Mouse (Mus musculus) skeletal muscle tissue, adult 2 months (tissue): Measurements from ENCODE around the gene Rnf43.

Source experiments
- DNase-seq: peaks from one replicate; pipeline ENCODE4 v3.0.0-alpha.2; 2012; ENCODE audit warnings: low read depth, low spot score

Gene Rnf43

DNA sequence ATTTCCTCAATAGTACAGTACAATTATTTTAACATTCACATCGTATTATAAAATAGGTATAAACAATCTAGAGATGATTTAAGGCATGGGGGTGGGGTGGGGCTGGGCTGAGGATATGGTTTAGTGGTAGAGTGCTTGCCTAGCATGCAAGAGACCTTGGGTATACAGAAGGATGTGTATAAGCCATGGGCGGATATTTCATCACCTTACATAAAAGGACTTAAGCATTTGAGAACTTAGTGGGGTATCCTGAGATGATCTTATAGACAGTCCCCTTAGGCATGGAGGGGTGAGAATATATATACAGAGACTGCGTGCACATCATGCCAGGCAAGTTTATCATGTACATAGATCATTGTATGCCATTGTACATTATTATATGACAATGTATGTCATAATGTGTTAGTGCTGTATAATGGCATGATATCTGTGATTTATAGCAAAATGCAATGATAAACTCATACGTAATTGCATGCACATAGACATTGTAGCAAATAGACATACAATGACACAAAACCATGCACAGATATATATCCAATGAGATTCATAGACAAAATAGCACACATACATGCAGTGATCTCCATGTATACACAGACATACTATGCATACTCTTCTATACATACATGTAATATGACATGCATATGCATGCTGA, 96.6 kb downstream of the Rnf43 start:
- no peak for DNase-seq

DNA sequence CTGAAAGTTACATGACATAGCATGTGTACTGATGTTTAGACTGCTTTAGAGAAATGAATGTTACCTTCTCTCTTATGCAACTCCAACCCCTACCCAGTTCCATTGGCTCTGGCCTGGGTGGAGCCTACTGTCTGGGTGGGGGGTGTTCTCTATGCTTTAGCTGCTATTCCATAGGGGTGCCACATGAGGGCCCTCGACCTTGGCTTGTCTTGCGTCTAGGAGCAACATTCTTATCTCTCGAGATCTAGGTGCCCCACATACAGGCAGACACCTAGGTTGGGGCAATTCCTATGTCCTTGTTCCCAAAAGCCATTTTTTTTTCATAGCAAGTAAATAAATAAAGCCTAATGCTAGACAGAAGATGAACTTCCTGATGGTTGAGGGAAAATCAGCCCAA, 97.1 kb downstream of the Rnf43 start:
- DNase-seq, result no peak

DNA sequence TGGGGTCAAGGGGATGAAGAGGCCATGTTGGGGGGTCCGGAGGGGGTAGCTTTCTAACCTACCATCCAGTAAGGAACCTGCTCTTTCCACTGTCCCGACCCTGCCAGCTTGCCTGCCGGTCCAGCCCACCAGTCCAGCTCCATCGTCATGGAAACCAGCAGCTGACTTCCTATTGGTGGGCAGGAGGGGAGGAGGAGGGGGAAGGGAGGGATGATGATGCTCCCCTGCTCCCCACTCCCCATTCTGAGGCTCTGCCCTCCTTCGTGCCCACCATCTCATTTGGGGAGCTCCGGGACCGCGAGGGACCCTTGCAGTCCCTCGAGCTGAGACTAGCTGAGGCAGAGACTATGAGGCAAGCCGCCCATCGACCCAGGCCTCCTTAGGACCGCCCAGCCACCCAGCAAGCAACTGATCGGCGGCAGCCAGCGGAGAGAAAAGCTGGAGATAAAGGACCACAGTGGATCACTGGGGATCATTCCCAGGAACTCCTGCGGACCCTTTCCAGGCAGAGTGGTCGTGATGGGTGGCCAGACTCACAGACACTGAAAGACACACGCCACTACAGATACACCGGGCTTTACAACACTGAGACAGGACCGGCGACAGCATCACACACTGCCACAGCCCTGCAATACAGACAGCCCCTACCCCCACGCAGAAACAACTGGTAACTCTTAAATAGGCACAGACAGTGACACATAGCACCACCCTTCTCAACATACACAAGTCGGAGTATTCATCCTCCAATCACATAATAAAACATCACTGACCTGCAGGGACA, 98.0 kb downstream of the Rnf43 start, which contains the start of gene Tspoap1:
TSS of gene Tspoap1 (plus strand) at position 241 of the 781 bp plus-strand sequence.
- no peak for DNase-seq

DNA sequence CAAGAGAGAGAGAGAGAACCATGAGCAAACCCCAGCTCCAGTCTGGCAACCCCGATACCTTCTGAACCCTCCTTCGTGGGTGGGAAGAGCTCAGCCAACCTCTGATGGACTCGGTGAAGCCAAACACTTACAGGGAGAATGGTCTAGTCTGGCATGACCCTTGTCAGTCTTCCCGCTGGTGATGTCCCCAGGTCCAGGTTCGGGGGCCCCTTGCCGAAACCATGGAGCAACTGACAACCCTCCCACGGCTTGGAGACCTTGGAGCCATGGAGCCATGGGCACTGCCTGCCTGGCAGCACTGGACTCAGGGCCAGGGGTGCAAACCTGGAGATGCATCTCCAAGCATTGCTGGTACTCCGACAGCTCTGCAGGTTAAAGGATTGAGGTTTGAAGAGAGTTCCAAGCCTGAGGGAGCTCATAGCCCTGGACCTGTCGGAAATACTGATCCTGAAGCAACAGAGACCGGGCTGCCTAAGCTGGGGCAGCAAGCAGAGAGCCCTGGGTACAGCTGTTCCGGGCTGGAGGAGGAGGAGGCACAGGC, 98.7 kb downstream of the Rnf43 start:
- DNase-seq, result no peak

DNA sequence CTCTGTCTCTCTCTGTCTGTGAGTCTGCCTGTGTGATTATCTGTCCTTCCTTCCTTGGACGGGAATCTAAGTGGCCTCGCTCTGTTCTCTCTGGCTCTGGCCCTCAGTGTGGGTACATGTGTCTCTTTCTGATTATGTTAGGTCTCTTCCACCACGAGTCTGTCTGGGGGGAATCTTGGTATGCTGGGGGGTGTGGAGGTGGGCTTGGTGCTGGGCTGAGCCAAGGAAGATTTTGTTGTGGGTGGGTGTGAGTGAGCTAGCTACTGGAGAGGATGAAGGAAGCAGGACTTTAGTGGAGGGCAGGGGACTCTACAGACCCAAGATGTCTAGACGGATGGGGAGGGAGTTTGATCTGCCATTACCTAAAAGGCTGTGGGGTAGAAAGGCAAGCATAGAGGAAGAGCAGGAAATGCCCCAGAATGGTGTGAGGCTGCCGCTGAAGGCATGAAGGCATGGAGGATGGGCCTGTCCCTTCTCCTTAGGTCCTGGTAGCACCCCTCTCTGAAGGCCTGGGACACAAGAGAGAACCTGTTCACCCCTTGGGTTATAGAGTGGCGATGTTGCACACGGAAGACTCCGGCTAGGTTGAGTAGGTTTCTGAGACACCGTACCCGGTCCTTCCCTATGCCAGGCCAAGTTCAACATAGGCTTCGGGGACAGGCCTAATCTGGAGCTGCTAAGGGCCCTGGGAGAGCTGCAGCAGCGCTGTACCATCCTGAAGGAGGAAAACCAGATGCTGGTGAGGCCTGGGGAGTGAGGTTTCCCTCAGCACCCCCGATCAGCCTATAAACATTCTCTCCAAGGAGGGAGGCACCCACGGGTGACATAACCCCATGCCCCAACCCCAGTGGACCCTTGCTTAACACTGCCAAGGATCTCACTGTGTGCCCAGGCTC, 99.5 kb downstream of the Rnf43 start:
- DNase-seq, result no peak

DNA sequence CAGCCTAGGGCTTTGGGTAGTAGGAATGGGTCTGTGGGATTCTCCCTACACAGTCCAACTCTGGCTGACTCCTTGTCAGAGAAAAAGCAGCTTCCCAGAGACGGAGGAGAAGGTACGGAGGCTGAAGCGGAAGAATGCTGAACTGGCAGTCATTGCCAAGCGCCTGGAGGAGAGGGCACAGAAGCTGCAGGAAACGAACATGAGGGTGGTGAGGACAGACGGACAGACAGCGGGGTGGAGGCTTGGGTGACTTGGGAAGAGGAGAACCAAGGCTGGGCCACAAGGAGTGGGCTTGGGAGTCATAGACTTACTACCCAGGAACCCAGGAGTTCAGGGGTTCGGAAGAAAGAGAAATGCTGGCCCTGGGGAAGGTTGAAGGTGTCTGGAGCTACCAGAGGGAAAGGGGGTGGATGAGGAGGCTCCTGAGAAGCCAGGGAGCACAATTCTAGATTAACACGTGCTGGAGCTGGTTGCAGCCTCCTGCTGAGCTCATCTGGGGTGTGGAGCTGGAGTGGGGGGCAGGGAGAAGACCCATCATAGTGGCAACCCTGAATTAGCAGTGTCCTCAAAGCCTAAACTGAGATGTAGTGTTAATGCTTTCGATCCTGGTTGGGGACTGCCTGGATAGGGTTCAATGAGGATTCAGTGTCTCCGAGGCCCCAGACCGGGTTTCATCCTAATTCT, 100.3 kb downstream of the Rnf43 start:
- no peak for DNase-seq

DNA sequence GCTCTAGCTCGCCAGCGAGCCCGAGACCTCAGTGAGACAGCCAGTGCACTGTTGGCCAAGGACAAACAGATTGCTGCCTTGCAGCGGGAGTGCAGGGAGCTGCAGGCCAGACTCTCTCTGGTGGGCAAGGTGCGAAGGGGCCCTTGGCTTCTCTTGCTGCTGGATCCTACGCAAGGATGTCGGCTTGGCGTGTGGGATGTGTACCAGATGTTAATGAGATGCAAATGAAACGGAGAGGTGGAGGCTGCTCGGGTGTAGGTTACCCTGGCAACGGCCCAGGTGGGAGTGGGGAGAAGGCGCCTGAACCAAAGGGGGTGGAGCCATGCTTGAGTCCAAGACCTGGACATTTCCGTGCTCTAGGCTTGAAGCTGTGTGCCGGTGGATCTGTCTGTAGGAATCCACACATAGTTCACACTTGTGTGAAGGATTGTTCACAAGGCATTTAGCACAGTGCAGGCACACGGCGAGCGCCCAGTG, 101.0 kb downstream of the Rnf43 start:
- no peak for DNase-seq

DNA sequence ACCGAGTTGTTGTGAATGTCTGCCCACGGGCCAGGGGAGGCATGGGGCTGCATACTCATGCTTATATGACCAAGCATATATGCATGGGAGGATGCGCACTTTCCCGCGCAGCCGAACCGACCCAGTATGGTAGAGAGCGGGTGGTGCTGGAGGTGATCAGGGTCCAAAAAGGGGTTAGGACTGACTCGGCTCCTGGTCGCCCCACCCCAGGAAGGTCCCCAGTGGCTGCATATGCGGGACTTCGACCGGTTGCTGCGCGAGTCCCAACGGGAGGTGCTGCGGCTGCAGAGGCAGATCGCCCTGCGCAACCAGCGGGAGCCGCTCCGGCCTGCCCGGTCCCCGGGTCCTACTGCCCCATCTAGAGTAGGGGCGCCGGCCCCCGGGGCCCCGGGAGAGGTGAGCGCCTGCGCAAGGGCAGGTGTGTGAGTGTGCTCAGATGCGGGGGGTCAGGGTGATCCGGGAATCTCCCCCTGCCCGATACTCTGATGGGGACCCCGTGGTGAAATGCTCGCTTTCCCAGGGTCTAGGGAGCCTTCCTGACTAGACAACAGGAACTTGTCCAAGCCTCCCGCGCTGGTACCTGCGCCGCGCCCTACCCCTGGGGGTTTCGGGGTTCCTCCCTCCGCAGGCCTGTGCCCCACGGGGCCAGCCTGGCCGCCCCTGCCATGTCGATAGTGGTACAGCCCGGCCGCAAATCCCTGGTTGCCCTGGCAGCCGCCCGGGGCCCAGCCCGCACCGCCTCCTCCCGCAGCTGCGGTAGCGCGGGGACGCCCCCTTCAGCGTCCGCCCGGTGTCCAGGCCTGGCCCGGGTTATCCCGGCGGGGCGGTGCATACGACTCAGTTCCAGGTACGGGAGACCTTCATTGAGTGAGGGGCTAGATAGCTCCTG, 101.7 kb downstream of the Rnf43 start:
- DNase-seq, result no peak

DNA sequence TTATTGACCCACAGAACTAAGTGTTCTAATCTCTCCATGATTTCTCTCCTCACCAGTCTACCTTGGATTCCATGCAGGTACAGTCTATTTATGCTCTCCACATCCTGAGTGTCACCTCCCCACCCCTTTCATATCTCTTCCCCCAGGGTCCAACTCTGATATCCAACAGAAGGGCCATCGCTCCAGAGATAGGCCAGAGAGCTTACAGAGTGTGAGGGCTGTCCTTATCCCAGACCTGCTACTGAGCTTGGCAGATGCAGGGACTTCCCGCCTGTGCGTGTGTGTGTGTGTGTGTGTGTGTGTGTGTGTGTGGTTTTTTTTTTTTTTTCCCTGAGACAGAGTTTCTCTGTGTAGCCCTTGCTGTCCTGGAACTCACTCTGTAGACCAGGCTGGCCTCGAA, 106.2 kb downstream of the Rnf43 start:
- no peak for DNase-seq

DNA sequence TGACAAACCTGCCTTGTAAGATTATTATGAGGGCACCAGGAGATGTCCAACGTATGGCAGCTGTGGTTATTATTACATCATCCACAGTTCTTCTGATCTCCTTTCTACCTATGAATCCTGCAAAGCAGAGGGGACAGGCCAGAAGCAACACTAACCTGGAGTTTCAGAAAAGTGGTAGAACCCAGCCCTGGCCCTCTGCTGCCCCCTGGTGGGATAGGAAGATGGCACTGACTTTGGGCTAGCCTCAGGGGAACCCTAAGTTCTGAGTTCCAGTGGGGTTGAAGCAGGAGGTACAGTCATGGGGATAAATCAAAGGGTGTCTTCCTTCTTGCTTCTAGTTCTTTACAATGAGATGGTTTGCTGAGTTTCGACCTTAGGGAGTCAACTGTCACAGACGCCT, 108.5 kb downstream of the Rnf43 start:
- DNase-seq, result no peak

DNA sequence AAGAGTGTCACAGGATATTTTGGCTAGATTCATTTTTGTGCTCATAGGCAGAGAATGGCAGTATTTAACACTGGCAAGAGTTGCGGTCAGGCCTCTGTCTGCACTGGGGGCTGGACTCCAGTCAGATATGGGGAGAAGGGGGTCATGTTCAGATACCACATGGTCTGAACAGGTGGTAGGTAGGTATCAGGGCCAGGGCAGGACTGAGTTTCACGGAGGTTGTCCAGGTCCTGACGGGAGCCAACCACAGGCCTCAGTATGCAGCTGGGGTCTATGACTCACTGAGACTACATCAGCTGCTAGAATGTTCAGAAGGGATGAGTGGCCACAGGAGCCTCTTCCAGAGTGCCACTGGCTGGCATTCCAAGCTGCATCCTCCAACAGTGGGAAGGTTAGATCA, 109.8 kb downstream of the Rnf43 start:
- DNase-seq, result no peak

DNA sequence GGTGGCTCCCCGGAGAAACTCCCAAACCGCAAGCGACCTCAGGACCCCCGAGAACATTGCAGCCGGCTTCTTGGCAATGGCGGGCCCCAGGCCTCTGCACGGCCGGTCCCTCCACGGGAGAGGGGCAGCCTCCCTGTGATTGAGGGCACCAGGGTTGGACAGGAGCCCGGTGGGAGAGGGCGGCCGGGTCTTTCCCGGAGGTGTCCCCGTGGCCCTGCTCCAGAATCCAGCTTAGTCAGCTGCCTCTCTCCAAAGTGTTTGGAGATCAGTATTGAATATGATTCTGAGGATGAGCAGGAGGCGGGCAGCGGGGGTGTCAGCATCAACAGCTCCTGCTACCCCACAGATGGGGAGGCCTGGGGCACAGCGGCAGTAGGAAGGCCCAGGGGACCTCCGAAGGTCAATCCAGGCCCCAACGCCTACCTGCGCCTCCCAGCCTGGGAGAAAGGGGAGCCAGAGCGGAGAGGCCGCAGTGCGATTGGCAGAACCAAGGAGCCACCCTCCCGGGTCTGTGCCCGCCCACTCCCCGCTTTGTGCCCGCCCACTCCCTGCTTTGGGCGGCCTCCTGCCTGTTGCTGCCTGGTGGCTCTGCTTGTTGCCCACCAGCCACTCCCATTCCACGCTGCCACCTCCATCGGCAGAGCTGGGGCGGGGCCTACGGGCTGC, 115.7 kb downstream of the Rnf43 start:
- DNase-seq, result no peak

DNA sequence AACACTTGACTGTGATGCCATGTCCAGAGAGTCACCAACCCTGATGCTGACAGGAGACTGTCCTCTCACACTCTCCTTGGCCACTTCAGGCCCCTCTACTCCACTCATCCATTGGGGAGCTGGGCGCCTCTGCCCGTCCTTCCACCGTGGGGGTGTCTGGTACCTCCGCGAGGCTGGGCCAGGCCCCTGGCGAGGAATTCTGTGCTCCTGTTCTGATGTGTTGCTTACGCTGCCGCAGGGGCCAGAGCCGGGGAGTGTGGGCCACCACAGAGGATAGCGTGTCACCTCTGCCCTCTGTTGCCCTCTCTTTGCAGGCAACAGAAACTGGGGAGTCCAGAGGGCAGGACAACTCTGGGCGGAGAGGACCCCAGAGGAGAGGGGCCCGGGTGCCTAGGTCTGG, 116.4 kb downstream of the Rnf43 start:
- no peak for DNase-seq

DNA sequence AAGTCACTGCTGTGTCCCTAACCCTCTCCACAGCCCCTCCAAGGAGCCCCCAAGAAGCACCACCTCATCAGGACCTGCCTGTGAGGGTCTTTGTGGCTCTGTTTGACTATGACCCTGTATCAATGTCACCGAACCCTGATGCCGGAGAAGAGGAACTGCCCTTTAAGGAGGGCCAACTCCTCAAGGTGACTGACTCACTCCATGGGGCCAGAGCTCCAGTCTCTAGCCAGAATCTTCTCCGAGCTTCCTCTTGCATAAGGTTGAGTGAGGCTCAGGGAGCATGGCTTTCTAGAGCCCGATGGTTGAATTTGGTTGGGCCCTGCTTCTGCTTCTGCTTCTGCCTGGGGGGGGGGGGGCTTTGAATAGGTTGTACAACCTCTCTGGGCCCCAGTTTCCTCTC, 116.9 kb downstream of the Rnf43 start:
- DNase-seq, result no peak

DNA sequence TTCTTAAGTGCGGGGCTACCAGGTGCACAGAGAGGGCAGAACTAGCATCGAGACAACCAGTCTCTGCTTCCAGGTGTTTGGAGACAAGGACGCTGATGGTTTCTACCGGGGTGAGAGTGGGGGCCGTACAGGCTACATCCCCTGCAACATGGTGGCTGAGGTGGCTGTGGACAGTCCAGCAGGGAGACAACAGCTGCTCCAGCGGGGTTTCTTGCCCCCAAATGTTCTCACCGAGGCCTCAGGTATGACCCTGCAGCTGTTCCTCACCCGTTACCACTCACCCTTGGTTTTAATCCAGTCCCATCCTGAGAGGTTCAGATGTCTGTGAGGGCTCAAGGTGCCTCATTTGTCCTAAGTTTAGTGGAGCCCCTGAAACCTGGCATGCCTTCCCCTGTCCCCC, 117.6 kb downstream of the Rnf43 start:
- no peak for DNase-seq
